Mouse (Mus musculus): ENCODE data around the gene Rdh9.

DNA sequence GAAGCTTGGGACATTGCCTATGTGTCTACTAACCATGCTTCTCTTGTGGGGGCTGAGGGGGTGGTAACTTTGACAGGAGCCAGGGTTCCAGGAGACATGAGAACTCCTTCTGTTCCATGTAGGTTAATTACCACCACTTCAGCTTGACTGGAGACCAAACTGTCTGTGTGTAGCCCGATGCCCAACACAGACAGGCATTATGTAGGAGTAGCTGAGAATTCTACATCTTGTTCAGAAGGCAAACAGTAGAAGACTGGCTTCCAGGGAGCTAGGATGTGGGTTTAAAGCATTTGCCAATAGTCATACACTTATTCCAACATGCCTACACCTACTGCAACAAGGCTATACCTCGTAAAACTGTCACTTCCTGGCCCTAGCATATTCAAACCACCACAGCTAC is 62.4 kb downstream of the Rdh9 start:
- TF ChIP-seq CTCF (conservative IDR thresholded peaks at IDR 0.05; ENCODE audit: insufficient read depth, insufficient read length, low read depth, low read length) (no peak), POLR2A (IDR thresholded peaks at IDR 0.05; ENCODE audit: low read depth, low read length) (no peak)
